8 mouse cellular contexts compared by ENCODE assay signal in the genomic region with DNA sequence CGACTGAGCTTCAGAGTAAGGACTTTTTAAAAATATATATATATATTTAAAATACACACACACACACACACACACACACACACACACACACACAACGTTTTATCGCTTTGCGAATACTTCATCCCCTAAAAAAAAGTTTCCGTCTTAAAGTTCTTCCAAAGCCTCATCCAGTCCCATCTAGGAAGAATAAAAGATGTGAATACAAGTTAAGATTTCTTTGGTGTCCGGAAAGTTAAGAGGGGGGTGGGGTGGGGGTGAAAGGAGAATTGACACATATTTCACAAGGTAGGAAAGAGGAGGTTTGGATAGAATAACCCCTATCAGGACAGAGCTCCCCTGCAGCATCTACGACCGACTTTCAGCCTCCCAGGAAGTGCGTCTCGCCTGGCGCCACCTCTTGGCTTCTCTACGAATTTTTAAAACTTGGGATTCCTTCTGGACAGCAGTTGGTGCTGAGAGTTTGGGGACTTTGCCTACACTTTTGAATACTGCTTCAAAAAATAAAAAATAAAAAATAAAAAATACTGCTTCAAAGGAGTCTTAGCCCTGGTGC. TPM values are rescaled to one million over a fixed set of nuclear protein-coding genes. Genes with fewer than 3 reads are reported as not detected.
DNase-seq lines count a peak whose midpoint lies in the region; ATAC-seq and TF ChIP-seq lines count a peak whose summit lies in the region.

No protein-coding gene starts in this region.

- peak overlapping the region; percentile 78 for H3K4me2 ChIP-seq in forebrain, embryonic 11.5 days (ENCODE audit: low read depth, low read length, severe bottlenecking)
- H3K4me2 ChIP-seq in liver, embryonic 14.5 days (ENCODE audit: low read depth): peak overlapping the region; percentile 60

- H3K9ac ChIP-seq in forebrain, embryonic 11.5 days (ENCODE audit: low read length): peak overlapping the region; percentile 68; the same call in 1 of the 2 replicates
- H3K9ac ChIP-seq in liver, embryonic 14.5 days (replicated peaks): no peak overlapping the region

- WGBS in forebrain, embryonic 11.5 days: 2% methylated on average over 12 of the region's 12 CpGs
- under 1% methylated on average over 12 of the region's 12 CpGs for WGBS in liver, embryonic 14.5 days (ENCODE audit: insufficient replicate concordance)

- H3K36me3 ChIP-seq in forebrain, embryonic 11.5 days (ENCODE audit: control insufficient read depth, insufficient read depth, low read length): no peaks in the 10 kb centered on the region
- no peaks in the 10 kb centered on the region for H3K36me3 ChIP-seq in liver, embryonic 14.5 days (replicated peaks; ENCODE audit: control insufficient read depth, insufficient read depth, low read depth)

- ATAC-seq in forebrain, embryonic 11.5 days (replicated peaks; ENCODE audit: low FRiP score): 0 out of 2 replicates have a peak, but pooled peaks have one; percentile 22
- ATAC-seq in liver, embryonic 14.5 days (ENCODE audit: insufficient read depth): no peak
- ATAC-seq in monocyte, adult 5-6 weeks (replicated peaks; ENCODE audit: insufficient number of reproducible peaks, low FRiP score, low TSS enrichment, poor library complexity, severe bottlenecking): no peak

- peak overlapping the region; percentile 33; the same call in 1 of the 2 replicates for H3K4me3 ChIP-seq in forebrain, embryonic 11.5 days (ENCODE audit: low read depth, low read length)
- H3K4me3 ChIP-seq in liver, embryonic 14.5 days (ENCODE audit: insufficient read depth in 1 of 2, low read depth in 2 of 2, low read length in 2 of 2): peak overlapping the region; percentile 21 to 25; a peak in 3 of 4 replicates

- peak; percentile 42 for DNase-seq in ovary, adult 18-20 months (ENCODE audit: low spot score)
- DNase-seq in ovary, postnatal 14 days (ENCODE audit: low spot score): no peak
- peak; percentile 75 for DNase-seq in R1 (ENCODE audit: low read depth, low spot score)
- peak; percentile 76 for DNase-seq in forebrain, embryonic 11.5 days (ENCODE audit: low spot score)
- DNase-seq in induced T-regulatory cell, adult 2 months (ENCODE audit: low read depth): peak; percentile 68
- DNase-seq in liver, embryonic 14.5 days (ENCODE audit: low read depth in 3 of 3, low spot score in 3 of 3): no peak
- DNase-seq in naive thymus-derived CD4-positive, alpha-beta T cell, adult 2 months (ENCODE audit: low read depth): peak; percentile 69

- H3K9me3 ChIP-seq in forebrain, embryonic 11.5 days (ENCODE audit: control insufficient read depth, low read length): no peaks in the 10 kb centered on the region
- no peaks in the 10 kb centered on the region for H3K9me3 ChIP-seq in liver, embryonic 14.5 days (ENCODE audit: control insufficient read depth, low read length)

- H3K27ac ChIP-seq in forebrain, embryonic 11.5 days (ENCODE audit: low read depth, low read length): no peak overlapping the region
- no peak overlapping the region for H3K27ac ChIP-seq in liver, embryonic 14.5 days

- TF ChIP-seq CTCF in liver, embryonic 14.5 days (IDR thresholded peaks at IDR 0.05; ENCODE audit: low read depth): peak; percentile 63

- H3K4me1 ChIP-seq in forebrain, embryonic 11.5 days (replicated peaks; ENCODE audit: control insufficient read depth, insufficient read depth, low read length): peaks cover 21% of the 10 kb centered on the region
- H3K4me1 ChIP-seq in liver, embryonic 14.5 days (replicated peaks; ENCODE audit: control insufficient read depth in 2 of 2, insufficient read depth in 2 of 2, low read length in 1 of 2): peaks cover 0 to 14% of the 10 kb centered on the region in 2 experiments; a peak in 2 of 4 replicates

- H3K27me3 ChIP-seq in forebrain, embryonic 11.5 days (ENCODE audit: control insufficient read depth, insufficient read depth, low read length): no peaks in the 10 kb centered on the region; the same call in 1 of the 2 replicates
- peaks cover 47% of the 10 kb centered on the region for H3K27me3 ChIP-seq in liver, embryonic 14.5 days (ENCODE audit: control insufficient read depth, insufficient read depth, low read length)

- TF ChIP-seq EP300 in liver, embryonic 14.5 days (IDR thresholded peaks at IDR 0.05; ENCODE audit: low read depth): no peak

RNA-seq across cellular contexts. Expression of a gene that starts 1.5 kb away (rescaled TPM):
- 49.4 and 53.6 TPM in 2 replicates for polyA plus RNA-seq in forebrain, embryonic 11.5 days (2014; fragmentation: Nextera tagmentation; extraction: Ambion mirVana)
- 4.8 and 5.3 TPM in 2 replicates for polyA plus RNA-seq in liver, embryonic 14.5 days (2012; rRNA removed)
- polyA plus RNA-seq in liver, embryonic 14.5 days (2014; fragmentation: Nextera tagmentation; extraction: Ambion mirVana): 9.3 and 11.1 TPM in 2 replicates
- not detected in 3 replicates for total RNA-seq in monocyte, adult 5-6 weeks (2017)

RNA-seq across cellular contexts. Expression of a gene that starts 12.2 kb away (rescaled TPM):
- 29.7 and 33.3 TPM in 2 replicates for polyA plus RNA-seq in forebrain, embryonic 11.5 days (2014; fragmentation: Nextera tagmentation; extraction: Ambion mirVana)
- 26.2 and 28.6 TPM in 2 replicates for polyA plus RNA-seq in liver, embryonic 14.5 days (2012; rRNA removed)
- 14.0 and 16.1 TPM in 2 replicates for polyA plus RNA-seq in liver, embryonic 14.5 days (2014; fragmentation: Nextera tagmentation; extraction: Ambion mirVana)
- 27.5 to 35.0 TPM (median 32.8 TPM) in 3 replicates for total RNA-seq in monocyte, adult 5-6 weeks (2017)

RNA-seq across cellular contexts. Expression of a gene that starts 14.2 kb away (rescaled TPM):
- 7.5 and 10.3 TPM in 2 replicates for polyA plus RNA-seq in forebrain, embryonic 11.5 days (2014; fragmentation: Nextera tagmentation; extraction: Ambion mirVana)
- polyA plus RNA-seq in liver, embryonic 14.5 days (2012; rRNA removed): 3.2 and 5.1 TPM in 2 replicates
- polyA plus RNA-seq in liver, embryonic 14.5 days (2014; fragmentation: Nextera tagmentation; extraction: Ambion mirVana): 3.8 and 5.1 TPM in 2 replicates
- 148 to 259 TPM (median 230 TPM) in 3 replicates for total RNA-seq in monocyte, adult 5-6 weeks (2017)

RNA-seq across cellular contexts. Expression of a gene that starts 23.0 kb away (rescaled TPM):
- 157 and 167 TPM in 2 replicates for polyA plus RNA-seq in forebrain, embryonic 11.5 days (2014; fragmentation: Nextera tagmentation; extraction: Ambion mirVana)
- polyA plus RNA-seq in liver, embryonic 14.5 days (2012; rRNA removed): 39.5 and 104 TPM in 2 replicates
- 39.5 and 45.3 TPM in 2 replicates for polyA plus RNA-seq in liver, embryonic 14.5 days (2014; fragmentation: Nextera tagmentation; extraction: Ambion mirVana)
- total RNA-seq in monocyte, adult 5-6 weeks (2017): 108 to 150 TPM (median 134 TPM) in 3 replicates

RNA-seq across cellular contexts. Expression of a gene that starts 24.0 kb away (rescaled TPM):
- polyA plus RNA-seq in forebrain, embryonic 11.5 days (2014; fragmentation: Nextera tagmentation; extraction: Ambion mirVana): 5.8 and 7.7 TPM in 2 replicates
- 0.57 and 0.73 TPM in 2 replicates for polyA plus RNA-seq in liver, embryonic 14.5 days (2012; rRNA removed)
- 0.32 and 0.53 TPM in 2 replicates for polyA plus RNA-seq in liver, embryonic 14.5 days (2014; fragmentation: Nextera tagmentation; extraction: Ambion mirVana)
- total RNA-seq in monocyte, adult 5-6 weeks (2017): 6.4 to 16.6 TPM (median 10.2 TPM) in 3 replicates

Comparison
In these comparisons a context has a peak if more than half of its experiments do, and no peak if none do; other contexts are left out.
1. DNase-seq: peak in ovary, adult 18-20 months (single experiment), R1 (single experiment), forebrain, embryonic 11.5 days (single experiment), induced T-regulatory cell, adult 2 months (single experiment) and naive thymus-derived CD4-positive, alpha-beta T cell, adult 2 months (single experiment); none in ovary, postnatal 14 days (single experiment) and liver, embryonic 14.5 days (0 of 3).